Mouse (Mus musculus) 416B (cell line): Measurements from ENCODE around the gene Camk2n1.

Experiments used
- DNase-seq: peaks from one replicate; pipeline ENCODE4 v3.0.0; 2011; ENCODE audit warnings: low read depth

Gene Camk2n1

GRCm38 (mm10) chr4:138465446-138465845, 11.3 kb downstream of the Camk2n1 start:
- no peak for DNase-seq

- peak; percentile 16 for DNase-seq
Observed at GRCm38 (mm10) chr4:138466690-138467089, 12.6 kb downstream of the Camk2n1 start.

- no peak for DNase-seq
Observed at GRCm38 (mm10) chr4:138467451-138467850, 13.3 kb downstream of the Camk2n1 start.

- no peak for DNase-seq
Observed at GRCm38 (mm10) chr4:138469080-138469479, 15.0 kb downstream of the Camk2n1 start.

DNA sequence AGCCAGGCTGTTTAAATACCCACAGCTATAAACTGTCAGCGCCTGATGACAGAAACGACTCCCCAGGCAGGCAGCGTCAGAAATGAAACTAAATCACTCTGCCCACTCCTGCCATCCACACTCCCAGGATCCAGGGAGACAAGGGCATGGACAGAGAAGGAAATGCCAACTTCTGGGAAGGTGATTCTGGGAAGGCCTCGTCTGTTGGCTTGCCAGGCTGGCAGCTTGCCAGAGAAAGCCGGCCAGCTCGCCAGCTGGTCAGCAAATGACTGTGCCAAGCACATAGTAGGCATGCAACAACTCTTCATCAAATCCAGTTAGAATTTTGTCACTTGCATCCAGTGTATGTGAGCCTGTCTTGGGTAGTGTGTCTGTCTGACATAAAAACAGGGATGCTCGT, 17.1 kb downstream of the Camk2n1 start:
- no peak for DNase-seq

DNA sequence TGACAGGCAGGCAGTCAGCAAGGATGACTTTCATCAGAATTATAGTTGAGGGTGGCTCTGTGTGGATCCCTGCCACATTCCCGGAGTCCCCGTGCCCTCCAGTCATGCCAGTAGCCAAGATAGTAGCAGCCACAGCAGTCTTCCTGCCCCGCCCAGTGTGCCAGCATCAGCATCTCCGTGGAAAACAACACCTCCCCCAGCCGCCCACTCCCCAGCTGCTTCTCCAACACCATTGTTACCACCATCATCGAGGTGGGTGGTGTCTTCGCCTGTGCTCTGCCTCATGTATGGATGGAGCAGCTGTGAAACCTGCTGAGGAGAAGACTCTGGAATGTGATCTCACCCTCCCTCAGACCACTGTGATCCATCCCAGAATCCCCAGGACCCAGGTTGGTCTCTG, 25.5 kb downstream of the Camk2n1 start:
- DNase-seq, result no peak

GRCm38 (mm10) chr4:138480962-138481361, 26.8 kb downstream of the Camk2n1 start:
- no peak for DNase-seq

DNA sequence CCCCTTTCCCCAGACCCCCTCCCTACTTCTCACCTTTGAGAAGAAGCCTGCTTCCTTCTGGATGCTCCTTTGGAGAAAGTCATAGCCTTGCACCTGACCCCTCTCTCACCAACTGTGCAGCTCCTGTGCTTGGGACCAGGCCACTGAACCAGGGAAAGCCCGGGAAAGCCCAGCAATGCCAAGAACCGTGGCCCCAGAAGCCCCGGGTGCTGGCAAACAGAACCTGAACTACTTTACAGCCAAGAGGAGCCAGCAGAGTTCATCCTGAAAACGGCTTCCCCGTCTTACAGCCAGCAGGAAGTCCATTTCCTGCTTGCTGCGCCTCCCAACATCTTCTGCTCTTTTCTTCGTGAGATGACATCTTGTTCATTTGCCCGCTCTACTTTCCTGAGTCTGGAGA, 28.6 kb downstream of the Camk2n1 start:
- no peak for DNase-seq

GRCm38 (mm10) chr4:138488241-138488640, 34.1 kb downstream of the Camk2n1 start:
- no peak for DNase-seq

- no peak for DNase-seq
Observed at GRCm38 (mm10) chr4:138491088-138491487, 37.0 kb downstream of the Camk2n1 start.

DNA sequence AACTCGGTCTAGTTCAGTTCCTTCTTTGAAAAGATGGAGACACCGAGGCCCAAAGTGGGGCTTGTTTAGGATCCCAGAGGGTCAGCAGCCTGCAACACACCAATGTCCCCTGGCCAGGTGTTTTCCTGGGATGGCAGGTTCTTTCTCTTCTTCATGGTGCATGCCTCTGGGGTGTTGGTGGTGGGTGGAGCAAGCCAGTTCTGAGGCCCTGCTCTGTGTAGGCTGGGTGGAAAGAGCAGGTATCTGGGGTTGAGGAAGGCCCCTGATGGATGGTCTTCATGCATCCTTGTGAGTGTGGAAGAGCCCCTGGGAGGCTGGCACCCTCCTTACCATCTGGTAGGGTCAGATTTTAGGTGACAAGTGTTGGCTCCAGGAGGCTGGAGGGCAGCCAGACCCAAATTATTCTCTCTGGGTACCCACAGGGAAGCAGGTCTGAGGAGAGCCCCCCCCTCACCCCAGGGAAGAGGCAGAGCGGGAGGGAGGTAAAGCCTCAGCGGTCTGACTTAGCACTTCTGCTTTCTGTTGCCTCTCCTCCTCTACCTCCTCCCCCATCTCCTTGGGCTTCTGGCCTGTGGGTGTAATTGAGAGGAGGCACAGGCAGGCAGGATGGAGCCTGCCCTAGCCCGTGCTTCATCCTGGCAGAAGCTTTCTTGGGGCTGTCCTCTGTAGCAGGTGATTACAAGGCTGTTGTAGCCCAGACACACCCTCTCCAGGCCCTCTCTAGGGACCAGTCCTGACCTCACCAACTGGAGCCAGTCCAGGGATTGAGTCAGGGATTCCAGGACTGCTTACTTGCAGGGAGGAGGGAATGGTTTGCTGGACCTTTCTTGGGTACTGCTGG, 39.3 kb downstream of the Camk2n1 start:
- no peak for DNase-seq

GRCm38 (mm10) chr4:138494905-138495304, 40.8 kb downstream of the Camk2n1 start:
- DNase-seq, result no peak

DNA sequence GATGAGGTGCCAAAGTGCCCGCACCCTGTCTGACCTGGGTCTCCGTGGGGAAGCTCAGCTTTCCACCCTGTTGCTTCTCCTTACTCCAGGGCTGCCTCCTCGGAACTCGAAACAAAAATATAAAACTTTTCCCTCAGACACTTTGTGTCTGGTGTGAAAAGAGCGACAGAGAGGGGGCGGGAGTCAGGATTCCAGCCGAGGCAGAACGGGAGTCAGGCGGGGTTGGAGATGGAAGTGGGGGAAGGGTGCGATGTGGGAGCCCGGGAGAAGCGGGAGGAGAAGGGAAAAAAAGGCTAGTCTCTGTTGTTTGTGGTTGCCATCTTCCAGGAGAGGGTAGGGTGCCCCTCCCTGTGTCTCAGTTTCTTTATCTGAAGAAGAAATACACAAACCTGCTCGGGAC, 41.7 kb downstream of the Camk2n1 start:
- no peak for DNase-seq

- peak; percentile 15 for DNase-seq
Observed at GRCm38 (mm10) chr4:138496746-138497520, 42.8 kb downstream of the Camk2n1 start.

GRCm38 (mm10) chr4:138499856-138500645, 45.9 kb downstream of the Camk2n1 start:
- no peak for DNase-seq

DNA sequence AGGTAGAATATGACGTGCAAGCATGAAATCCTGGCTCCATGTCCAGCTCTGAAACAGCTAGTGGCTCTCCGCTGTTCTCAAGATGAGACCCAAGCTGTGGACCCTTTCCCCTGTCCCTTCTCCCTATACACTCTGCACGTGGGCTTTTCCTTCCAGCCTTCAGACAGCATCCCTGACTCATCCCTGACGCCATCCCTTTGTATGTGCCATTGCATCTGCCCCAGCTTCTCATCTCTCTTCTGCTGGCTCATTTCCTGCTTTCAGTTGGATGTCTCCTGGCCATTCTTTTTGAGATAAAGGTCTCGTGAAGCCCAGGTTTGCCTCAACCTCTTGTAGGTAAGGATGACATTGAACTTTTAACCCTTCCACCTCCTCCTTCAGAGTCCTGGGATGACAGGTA, 46.9 kb downstream of the Camk2n1 start:
- DNase-seq, result no peak

- no peak for DNase-seq
Observed at GRCm38 (mm10) chr4:138504632-138505101, 50.6 kb downstream of the Camk2n1 start.

DNA sequence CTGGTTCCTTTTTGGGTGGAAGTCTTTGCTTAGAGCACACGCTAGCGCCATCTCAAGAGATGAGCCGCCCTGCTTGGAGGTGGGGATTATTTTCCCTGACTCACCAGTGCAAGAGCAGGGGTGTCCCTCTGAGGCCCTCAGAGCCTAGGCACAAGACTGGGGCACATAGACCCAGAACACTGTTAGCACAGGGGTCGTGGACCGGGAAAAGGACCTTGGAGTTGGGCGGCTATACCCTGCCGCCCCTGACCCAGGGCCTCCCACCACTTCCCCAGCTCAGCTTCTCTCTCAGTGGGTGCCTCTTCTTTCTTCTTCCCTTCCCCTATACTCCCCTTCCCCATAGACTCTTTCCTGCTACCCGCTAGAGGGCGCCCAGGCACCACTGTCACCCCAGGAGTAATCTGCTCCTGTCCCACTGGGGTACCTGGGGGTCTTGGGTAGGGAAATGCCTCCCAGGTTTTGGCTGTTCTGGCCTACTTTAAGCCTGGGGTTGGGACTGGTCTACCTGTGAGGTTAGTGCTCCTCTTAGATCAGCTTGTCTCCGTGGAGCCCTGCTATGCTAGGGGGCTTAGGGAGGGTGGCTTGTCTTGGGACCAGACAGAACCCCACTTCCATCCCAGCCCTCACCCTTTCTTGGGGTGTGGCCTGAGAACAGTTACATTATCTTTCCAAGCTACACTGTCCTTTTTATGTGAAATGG, 51.2 kb downstream of the Camk2n1 start:
- DNase-seq, result peak; percentile 6

DNA sequence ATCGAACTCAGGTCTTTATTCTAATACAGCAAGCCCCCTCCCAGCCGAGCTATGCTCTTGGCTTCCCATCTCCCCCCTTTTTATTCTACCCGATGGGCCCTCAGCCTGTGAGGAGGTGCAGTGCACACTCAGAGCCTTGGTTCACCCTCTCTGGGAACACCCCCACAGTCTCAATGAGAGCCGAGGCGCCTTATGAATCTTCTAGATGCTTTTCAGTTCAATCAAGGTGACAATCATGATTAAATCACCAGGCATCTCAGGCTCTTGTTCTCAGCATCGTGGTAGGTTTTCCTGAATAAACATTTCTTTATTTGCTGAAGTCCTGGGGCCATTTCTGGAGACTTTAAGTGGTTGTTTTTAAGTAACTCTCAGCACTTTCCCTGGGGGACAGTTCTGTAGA, 53.8 kb downstream of the Camk2n1 start:
- no peak for DNase-seq
